In the genomic region with DNA sequence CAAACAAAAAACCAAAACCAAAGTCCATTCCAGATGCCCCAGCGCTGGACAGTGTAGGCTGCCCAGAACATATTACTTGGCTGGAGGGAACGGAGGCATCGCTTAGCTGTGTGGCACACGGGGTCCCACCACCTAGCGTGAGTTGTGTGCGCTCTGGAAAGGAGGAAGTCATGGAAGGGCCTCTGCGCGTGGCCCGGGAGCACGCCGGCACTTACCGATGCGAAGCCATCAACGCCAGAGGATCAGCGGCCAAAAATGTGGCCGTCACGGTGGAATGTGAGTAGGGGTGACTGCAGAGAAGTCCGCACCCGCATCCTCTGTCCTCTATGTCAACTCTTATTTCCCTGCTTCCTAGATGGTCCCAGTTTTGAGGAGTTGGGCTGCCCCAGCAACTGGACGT, we compare ENCODE assay signal across 13 mouse cellular contexts. TPM values are rescaled to one million over a fixed set of nuclear protein-coding genes. Genes with fewer than 3 reads are reported as not detected.
A peak's percentile ranks its signal among the peaks of the same experiment; 100 is the strongest.
DNase-seq lines count a peak whose midpoint lies in the region; ATAC-seq lines count a peak whose summit lies in the region.
"Had no signal": no experiment of that assay in that cellular context is flagged by ENCODE, and none has a peak within 500 bp of the region (broad histone marks: within the 10 kb centered on the region; RNA-seq: fewer than 3 reads in every experiment).

No protein-coding gene starts in this region.

- peaks cover 95% of the 10 kb centered on the region for H3K27me3 ChIP-seq in heart, embryonic 12.5 days (replicated peaks)
- H3K27me3 ChIP-seq in liver, embryonic 11.5 days (replicated peaks; ENCODE audit: control insufficient read depth, insufficient read depth, low read length), result peaks cover 76% of the 10 kb centered on the region
- H3K27me3 ChIP-seq in hindbrain, embryonic 11.5 days (ENCODE audit: control insufficient read depth, insufficient read depth, low read length), result peaks cover 89% of the 10 kb centered on the region

- no peak for DNase-seq in heart, adult 8-10 months (ENCODE audit: low spot score)
- DNase-seq in liver, embryonic 11.5 days (ENCODE audit: low spot score), result no peak
- DNase-seq in liver, result no peak
- peak; percentile 32 for DNase-seq in hindbrain, embryonic 11.5 days (ENCODE audit: low spot score)
- DNase-seq in neural tube, embryonic 10.5 days (ENCODE audit: extremely low spot score, low spot score), result peak; percentile 32
- no peak for DNase-seq in left cerebral cortex, adult 11 months (ENCODE audit: low spot score)
- no peak for DNase-seq in gastrocnemius, adult 18-20 months (ENCODE audit: low spot score)
- DNase-seq: cerebellum, adult 9-10 months; gastrocnemius, adult 2 months; kidney, adult 2 months had no signal

- peak overlapping the region; percentile 39; the same call in 1 of the 2 replicates for H3K4me3 ChIP-seq in heart, embryonic 12.5 days
- H3K4me3 ChIP-seq in liver, embryonic 11.5 days (ENCODE audit: low read depth, low read length), result 0 out of 2 replicates have a peak overlapping the region, but pooled peaks have one; percentile 1
- no peak overlapping the region for H3K4me3 ChIP-seq in hindbrain, embryonic 11.5 days (ENCODE audit: low read depth, low read length)
- H3K4me3 ChIP-seq: gastrocnemius, adult 2 months; liver, embryonic 12.5 days had no signal

- peaks cover 54% of the 10 kb centered on the region for H3K4me1 ChIP-seq in heart, embryonic 12.5 days (replicated peaks)
- peaks cover 50% of the 10 kb centered on the region for H3K4me1 ChIP-seq in liver, embryonic 11.5 days (replicated peaks; ENCODE audit: control insufficient read depth, insufficient read depth, low read length)
- H3K4me1 ChIP-seq in hindbrain, embryonic 11.5 days (replicated peaks; ENCODE audit: control insufficient read depth, insufficient read depth, low read length), result peaks cover 4% of the 10 kb centered on the region

- H3K36me3 ChIP-seq in heart, embryonic 12.5 days, result no peaks in the 10 kb centered on the region
- H3K36me3 ChIP-seq in liver, embryonic 11.5 days (ENCODE audit: control insufficient read depth, insufficient read depth, low read length), result no peaks in the 10 kb centered on the region
- H3K36me3 ChIP-seq in hindbrain, embryonic 11.5 days (ENCODE audit: control insufficient read depth, insufficient read depth, low read length), result no peaks in the 10 kb centered on the region
- H3K36me3 ChIP-seq: liver, embryonic 12.5 days; neural tube, embryonic 12.5 days had no signal

- H3K9me3 ChIP-seq in heart, embryonic 12.5 days (replicated peaks), result peaks cover 7% of the 10 kb centered on the region; the same call in 1 of the 2 replicates
- H3K9me3 ChIP-seq in liver, embryonic 11.5 days (ENCODE audit: control insufficient read depth, low read length), result peaks cover 3% of the 10 kb centered on the region; the same call in 1 of the 2 replicates
- H3K9me3 ChIP-seq in hindbrain, embryonic 11.5 days (ENCODE audit: control insufficient read depth, low read length), result no peaks in the 10 kb centered on the region
- H3K9me3 ChIP-seq: liver, embryonic 12.5 days had no signal

- peak overlapping the region; percentile 73; the same call in 1 of the 2 replicates for H3K4me2 ChIP-seq in heart, embryonic 12.5 days
- H3K4me2 ChIP-seq in liver, embryonic 11.5 days, result no peak overlapping the region
- H3K4me2 ChIP-seq in hindbrain, embryonic 11.5 days (replicated peaks; ENCODE audit: low read depth, low read length), result 0 out of 2 replicates have a peak overlapping the region, but pooled peaks have one; percentile 5

- H3K9ac ChIP-seq in heart, embryonic 12.5 days, result no peak overlapping the region
- H3K9ac ChIP-seq in liver, embryonic 11.5 days (ENCODE audit: low read depth, low read length), result no peak overlapping the region
- H3K9ac ChIP-seq in hindbrain, embryonic 11.5 days (ENCODE audit: low read depth, low read length), result no peak overlapping the region
- H3K9ac ChIP-seq: liver, embryonic 12.5 days had no signal

- H3K27ac ChIP-seq in heart, embryonic 12.5 days (ENCODE audit: poor library complexity, severe bottlenecking), result no peak overlapping the region
- no peak overlapping the region for H3K27ac ChIP-seq in liver, embryonic 11.5 days (ENCODE audit: low read depth, low read length)
- no peak overlapping the region for H3K27ac ChIP-seq in hindbrain, embryonic 11.5 days (ENCODE audit: low read depth, low read length)
- H3K27ac ChIP-seq: gastrocnemius, adult 2 months; liver, embryonic 12.5 days; neural tube, embryonic 12.5 days had no signal

- 11% methylated on average over 20 of the region's 20 CpGs for WGBS in heart, embryonic 12.5 days
- 13% methylated on average over 20 of the region's 20 CpGs for WGBS in liver, embryonic 11.5 days
- WGBS in hindbrain, embryonic 11.5 days, result 7% methylated on average over 20 of the region's 20 CpGs

- ATAC-seq in heart, embryonic 12.5 days (ENCODE audit: insufficient number of reproducible peaks, low FRiP score), result no peak
- no peak for ATAC-seq in liver, embryonic 11.5 days (replicated peaks; ENCODE audit: low FRiP score)
- ATAC-seq in hindbrain, embryonic 11.5 days (ENCODE audit: low FRiP score), result no peak
- ATAC-seq: liver, embryonic 12.5 days had no signal

RNA-seq across cellular contexts. Expression of gene Icam5, which starts 4.3 kb away (rescaled TPM):
- polyA plus RNA-seq in heart, embryonic 12.5 days (2016; fragmentation: Nextera tagmentation; extraction: Ambion mirVana), result not detected in 2 replicates
- under 1 TPM in 1 of 4 experiments, not detected in 3; 0.12 TPM for total RNA-seq in heart, adult 8-10 months (2022)
- 0.37 and 0.44 TPM in 2 replicates for polyA plus RNA-seq in liver, embryonic 11.5 days (2014; fragmentation: Nextera tagmentation; extraction: Ambion mirVana)
- 0.24 TPM in 1 of 2 replicates, not detected in the other for polyA plus RNA-seq in hindbrain, embryonic 11.5 days (2014; fragmentation: Nextera tagmentation; extraction: Ambion mirVana)
- total RNA-seq in gastrocnemius, adult 18-20 months (2021), result not detected
- total RNA-seq: gastrocnemius, adult 2 months had no signal

RNA-seq across cellular contexts. Expression of gene Icam4, which starts 7.0 kb away (rescaled TPM):
- polyA plus RNA-seq in heart, embryonic 12.5 days (2016; fragmentation: Nextera tagmentation; extraction: Ambion mirVana), result 5.6 and 8.1 TPM in 2 replicates
- total RNA-seq in heart, adult 8-10 months (2022), result 1 to 10 TPM in 1 of 4 experiments, under 1 TPM in 3; 0.27 to 1.9 (median 0.74) TPM
- 146 and 147 TPM in 2 replicates for polyA plus RNA-seq in liver, embryonic 11.5 days (2014; fragmentation: Nextera tagmentation; extraction: Ambion mirVana)
- polyA plus RNA-seq in hindbrain, embryonic 11.5 days (2014; fragmentation: Nextera tagmentation; extraction: Ambion mirVana), result 5.4 and 5.7 TPM in 2 replicates
- 1 to 10 TPM; 1.4 to 2.8 TPM for total RNA-seq in gastrocnemius, adult 18-20 months (2021)

RNA-seq across cellular contexts. Expression of gene Icam1, which starts 20.4 kb away (rescaled TPM):
- polyA plus RNA-seq in heart, embryonic 12.5 days (2016; fragmentation: Nextera tagmentation; extraction: Ambion mirVana), result 8.9 and 9.3 TPM in 2 replicates
- 10 to 100 TPM in 2 of 4 experiments, 1 to 10 TPM in 2; 7.5 to 11.3 (median 9.9) TPM for total RNA-seq in heart, adult 8-10 months (2022)
- 12.2 and 13.0 TPM in 2 replicates for polyA plus RNA-seq in liver, embryonic 11.5 days (2014; fragmentation: Nextera tagmentation; extraction: Ambion mirVana)
- polyA plus RNA-seq in hindbrain, embryonic 11.5 days (2014; fragmentation: Nextera tagmentation; extraction: Ambion mirVana), result 4.3 and 4.5 TPM in 2 replicates
- 1 to 10 TPM; 1.6 to 3.0 TPM for total RNA-seq in gastrocnemius, adult 18-20 months (2021)

RNA-seq across cellular contexts. Expression of gene Zglp1, which starts 30.7 kb away (rescaled TPM):
- 1.0 and 1.1 TPM in 2 replicates for polyA plus RNA-seq in heart, embryonic 12.5 days (2016; fragmentation: Nextera tagmentation; extraction: Ambion mirVana)
- not detected for total RNA-seq in heart, adult 8-10 months (2022)
- polyA plus RNA-seq in liver, embryonic 11.5 days (2014; fragmentation: Nextera tagmentation; extraction: Ambion mirVana), result 0.67 and 1.4 TPM in 2 replicates
- 0.45 and 2.7 TPM in 2 replicates for polyA plus RNA-seq in hindbrain, embryonic 11.5 days (2014; fragmentation: Nextera tagmentation; extraction: Ambion mirVana)
- not detected for total RNA-seq in gastrocnemius, adult 18-20 months (2021)
- total RNA-seq: gastrocnemius, adult 2 months had no signal
- polyA plus RNA-seq: kidney, adult 2 months had no signal

RNA-seq across cellular contexts. Expression of gene Mrpl4, which starts 33.6 kb away (rescaled TPM):
- polyA plus RNA-seq in heart, embryonic 12.5 days (2016; fragmentation: Nextera tagmentation; extraction: Ambion mirVana), result 123 and 126 TPM in 2 replicates
- 100 to 1,000 TPM; 135 to 142 (median 136) TPM for total RNA-seq in heart, adult 8-10 months (2022)
- polyA plus RNA-seq in liver, embryonic 11.5 days (2014; fragmentation: Nextera tagmentation; extraction: Ambion mirVana), result 138 and 145 TPM in 2 replicates
- polyA plus RNA-seq in hindbrain, embryonic 11.5 days (2014; fragmentation: Nextera tagmentation; extraction: Ambion mirVana), result 120 and 132 TPM in 2 replicates
- 10 to 100 TPM; 57.9 to 58.8 TPM for total RNA-seq in gastrocnemius, adult 18-20 months (2021)

Comparison
In these comparisons a context has a peak if more than half of its experiments do, and no peak if none do; other contexts are left out.
1. DNase-seq: peak in hindbrain, embryonic 11.5 days (single experiment) and neural tube, embryonic 10.5 days (single experiment); none in heart, adult 8-10 months (single experiment), liver, embryonic 11.5 days (single experiment), liver (single experiment), left cerebral cortex, adult 11 months (single experiment) and gastrocnemius, adult 18-20 months (single experiment).
2. RNA of gene Icam4, which starts 7.0 kb away (polyA plus RNA-seq): 146 to 147 TPM in liver, embryonic 11.5 days; 5.6 to 8.1 TPM in heart, embryonic 12.5 days and 5.4 to 5.7 TPM in hindbrain, embryonic 11.5 days; every median in the first group is over 10 times any median in the second.